Mouse (Mus musculus) midbrain, postnatal 0 days (tissue): ENCODE data around the gene Myo18b. TPM values are rescaled to one million over a fixed set of nuclear protein-coding genes. Genes with fewer than 3 reads are reported as not detected.

Experiments
- ATAC-seq: fragments of 200-750 bp; cut with Nextera tagmentation; 2 replicates; pipeline ENCODE4 v1.8.0; 2017; ENCODE audit warnings: moderate number of reproducible peaks, mild to moderate bottlenecking, moderate TSS enrichment, moderate library complexity; ENCODE audit not compliant: low FRiP score
- DNase-seq: peaks from one replicate; pipeline ENCODE4 v3.0.0-alpha.2; 2015; ENCODE audit warnings: low spot score
- H3K27ac ChIP-seq: fragments of 300-500 bp; sonication (generic); 2 replicates; pipeline ENCODE4 v1.5.1; 2014; ENCODE audit warnings: low read depth, mild to moderate bottlenecking, low read length, mixed read lengths
- H3K27me3 ChIP-seq: fragments of 300-500 bp; sonication (generic); 2 replicates; pipeline ENCODE4 v1.6.1; 2014; ENCODE audit warnings: low read length, control low read depth, mixed read lengths; ENCODE audit not compliant: insufficient read depth
- H3K36me3 ChIP-seq: fragments of 300-500 bp; sonication (generic); 2 replicates; pipeline ENCODE4 v1.6.1; 2014; ENCODE audit warnings: low read length, control low read depth, mixed read lengths; ENCODE audit not compliant: insufficient read depth
- H3K4me1 ChIP-seq: fragments of 300-500 bp; sonication (generic); 2 replicates; pipeline ENCODE4 v1.6.1; 2014; ENCODE audit warnings: mild to moderate bottlenecking, control low read depth, antibody characterized with exemption, low read length, mixed read lengths; ENCODE audit not compliant: insufficient read depth
- H3K4me2 ChIP-seq: fragments of 300-500 bp; sonication (generic); 2 replicates; pipeline ENCODE4 v1.6.1; 2014; ENCODE audit warnings: low read depth, mild to moderate bottlenecking, low read length, mixed read lengths; ENCODE audit not compliant: poor library complexity, severe bottlenecking
- H3K4me3 ChIP-seq: fragments of 300-500 bp; sonication (generic); 2 replicates; pipeline ENCODE4 v1.5.1; 2014; ENCODE audit warnings: low read depth, mild to moderate bottlenecking, low read length, moderate library complexity
- H3K9ac ChIP-seq: fragments of 300-500 bp; sonication (generic); replicated peaks from 2 replicates; pipeline ENCODE4 v1.6.1; 2014; ENCODE audit warnings: mild to moderate bottlenecking, low read length, moderate library complexity, mixed read lengths; ENCODE audit not compliant: poor library complexity, severe bottlenecking
- H3K9me3 ChIP-seq: fragments of 300-500 bp; sonication (generic); 2 replicates; pipeline ENCODE4 v1.6.1; 2016; ENCODE audit warnings: low read length, control low read depth
- CTCF ChIP-seq: IDR thresholded peaks from 2 replicates; pipeline ENCODE4 v1.5.1; 2016; ENCODE audit warnings: antibody characterized with exemption, mild to moderate bottlenecking
- WGBS: fragments of 180-500 bp; shearing (Covaris S2); extraction: QIAGEN DNeasy Blood & Tissue Kit; methylation state at CpG from one replicate; pipeline ENCODE4 v1.1.7; 2014; 5-methylcytosine and 5-hydroxymethylcytosine counted together
- polyA plus RNA-seq: library from polyadenylated mRNA; unstranded; fragments of >200 nt; fragmentation: Nextera tagmentation; extraction: Ambion mirVana; gene quantifications from 2 replicates; pipeline ENCODE4 v1.2.1, GENCODE M21; 2015
- total RNA-seq: library from RNA; depleted of rRNA; stranded (reverse); fragments of >200 nt; gene quantifications from 2 replicates; pipeline ENCODE4 v1.2.3, GENCODE M21; 2014

Gene Myo18b
- total and polyA plus RNA-seq, 2 experiments from 2014 or later, result 1.3 to 1.9 TPM

DNA sequence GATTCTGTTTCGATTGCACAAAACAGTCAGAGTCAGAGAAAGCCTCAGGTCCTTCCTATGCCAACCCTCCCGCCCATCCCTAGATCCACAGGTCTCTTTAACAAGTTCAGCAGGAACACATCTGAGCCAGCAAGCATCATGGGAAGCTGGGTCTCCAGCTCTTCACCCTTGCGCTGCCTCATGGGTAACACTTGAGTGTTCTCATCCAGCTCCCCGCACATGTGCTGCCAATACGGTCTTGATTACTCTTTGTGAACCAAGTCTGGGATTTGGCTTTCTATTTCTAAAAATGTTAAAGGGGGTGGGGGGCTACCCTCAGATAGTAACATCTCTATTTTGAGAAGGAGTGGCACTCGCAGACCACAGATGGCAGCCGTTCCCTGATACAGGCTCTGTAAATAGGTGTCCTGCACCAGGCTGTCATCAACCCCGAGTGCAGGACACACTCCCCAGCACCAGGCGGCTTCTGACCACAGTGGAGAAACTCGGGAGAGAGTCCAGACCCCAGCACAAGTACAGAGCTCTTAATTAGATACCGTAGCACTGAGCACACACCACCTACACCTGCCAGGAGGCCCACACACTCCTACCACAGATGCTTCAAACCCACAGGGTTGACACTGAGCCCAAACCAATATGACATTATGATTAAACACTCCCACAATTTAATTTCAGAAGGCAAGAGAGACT lies 36.9 kb upstream of the Myo18b start:
- Histone ChIP-seq H3K9ac (no peak overlapping the region), H3K4me2 (no peak overlapping the region), H3K4me3 (no peak overlapping the region), H3K27me3 (no peaks in the 10 kb centered on the region), H3K27ac (no peak overlapping the region), H3K4me1 (no peaks in the 10 kb centered on the region), H3K9me3 (no peaks in the 10 kb centered on the region), H3K36me3 (peaks cover 21% of the 10 kb centered on the region)
- DNase-seq, result no peak
- WGBS, result 83% methylated on average over 11 of the region's 11 CpGs
- no peak for ATAC-seq
- no peak for TF ChIP-seq CTCF

DNA sequence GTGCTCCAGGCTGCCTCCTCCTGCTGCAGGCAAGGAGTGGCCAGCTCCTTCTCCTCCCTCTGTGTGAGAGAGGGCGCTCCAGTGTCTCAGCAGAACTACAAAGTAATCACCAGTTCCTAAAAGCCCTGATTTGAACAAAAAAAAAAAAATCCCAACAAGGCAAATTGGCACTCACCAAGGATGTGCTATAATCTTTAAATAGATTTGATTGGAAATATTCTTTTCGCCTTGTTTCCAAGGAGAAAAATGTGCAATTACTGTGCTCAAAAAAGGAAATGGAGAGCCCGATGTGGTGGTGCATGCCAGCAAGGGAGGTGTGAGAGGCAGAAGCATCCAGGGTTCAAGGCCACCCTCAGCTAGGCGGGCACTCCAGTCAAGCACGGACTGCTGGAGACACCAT lies 35.7 kb upstream of the Myo18b start:
- Histone ChIP-seq H3K4me2 (no peak overlapping the region), H3K4me1 (no peaks in the 10 kb centered on the region), H3K27me3 (no peaks in the 10 kb centered on the region), H3K27ac (no peak overlapping the region), H3K36me3 (peaks cover 19% of the 10 kb centered on the region), H3K9me3 (no peaks in the 10 kb centered on the region), H3K9ac (no peak overlapping the region), H3K4me3 (no peak overlapping the region)
- 79% methylated on average over 5 of the region's 5 CpGs for WGBS
- no peak for ATAC-seq
- DNase-seq, result no peak
- no peak for TF ChIP-seq CTCF

DNA sequence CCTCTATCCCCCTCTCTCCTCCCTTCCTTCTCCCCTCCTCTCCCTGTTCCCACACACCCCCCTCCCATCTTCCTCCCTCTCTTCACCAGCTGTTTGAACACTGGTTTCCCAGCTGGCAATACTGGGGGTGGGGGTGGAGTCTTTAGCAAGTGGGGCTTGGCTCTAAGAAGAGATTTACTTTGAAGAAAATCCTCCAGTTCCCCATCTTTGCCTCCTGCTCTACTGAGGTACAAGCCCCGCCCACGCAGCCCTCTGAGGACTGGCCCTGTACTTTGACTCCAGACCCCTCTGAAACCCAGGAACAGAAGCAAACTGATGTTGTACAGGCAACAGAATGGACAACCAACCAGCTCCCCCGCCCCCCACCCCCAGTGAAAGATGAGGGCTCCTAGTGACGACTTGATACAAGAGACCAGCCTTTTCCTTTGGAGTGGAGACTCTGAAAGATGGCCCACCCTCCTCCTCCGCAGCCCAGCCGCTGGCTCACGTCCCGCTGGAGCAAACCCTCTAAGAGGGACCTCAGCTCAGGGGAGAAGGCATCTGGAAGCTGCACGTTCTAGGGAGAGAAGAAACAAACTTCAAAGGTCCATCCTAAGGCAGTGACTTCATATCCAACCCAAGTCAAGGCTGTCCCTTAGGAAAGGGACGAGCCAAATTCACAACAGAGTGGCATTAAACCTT lies 32.2 kb upstream of the Myo18b start:
- Histone ChIP-seq H3K9me3 (no peaks in the 10 kb centered on the region), H3K27ac (no peak overlapping the region), H3K27me3 (no peaks in the 10 kb centered on the region), H3K9ac (no peak overlapping the region), H3K4me3 (no peak overlapping the region), H3K36me3 (peaks cover 25% of the 10 kb centered on the region), H3K4me1 (no peaks in the 10 kb centered on the region), H3K4me2 (no peak overlapping the region)
- TF ChIP-seq CTCF, result no peak
- ATAC-seq (no peak), DNase-seq (no peak)
- WGBS, result 46% methylated on average over 10 of the region's 10 CpGs

DNA sequence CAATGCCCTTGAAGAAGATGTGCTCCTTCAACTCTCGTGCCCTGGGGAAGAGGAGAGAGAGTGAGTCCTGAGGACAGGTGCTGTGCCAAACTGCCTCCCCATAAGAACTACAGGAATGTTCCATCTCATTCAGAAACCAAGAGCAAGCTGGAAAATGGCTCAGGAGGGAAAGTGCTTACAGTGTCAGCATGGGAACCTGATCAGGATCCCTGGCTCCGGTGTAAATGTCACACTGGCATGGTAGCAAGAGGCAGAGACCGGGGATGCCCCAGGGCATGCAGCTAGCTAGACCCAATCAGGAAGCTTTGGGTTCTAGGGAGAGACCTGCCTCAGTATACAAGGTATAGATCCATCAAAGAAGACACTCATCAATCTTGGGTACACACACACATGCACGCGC lies 29.3 kb upstream of the Myo18b start:
- Histone ChIP-seq H3K27me3 (no peaks in the 10 kb centered on the region), H3K9ac (no peak overlapping the region), H3K4me3 (no peak overlapping the region), H3K9me3 (no peaks in the 10 kb centered on the region), H3K36me3 (peaks cover 31% of the 10 kb centered on the region), H3K4me1 (no peaks in the 10 kb centered on the region), H3K4me2 (no peak overlapping the region), H3K27ac (no peak overlapping the region)
- ATAC-seq (no peak), DNase-seq (no peak)
- 93% methylated on average over 5 of the region's 5 CpGs for WGBS
- TF ChIP-seq CTCF, result no peak

DNA sequence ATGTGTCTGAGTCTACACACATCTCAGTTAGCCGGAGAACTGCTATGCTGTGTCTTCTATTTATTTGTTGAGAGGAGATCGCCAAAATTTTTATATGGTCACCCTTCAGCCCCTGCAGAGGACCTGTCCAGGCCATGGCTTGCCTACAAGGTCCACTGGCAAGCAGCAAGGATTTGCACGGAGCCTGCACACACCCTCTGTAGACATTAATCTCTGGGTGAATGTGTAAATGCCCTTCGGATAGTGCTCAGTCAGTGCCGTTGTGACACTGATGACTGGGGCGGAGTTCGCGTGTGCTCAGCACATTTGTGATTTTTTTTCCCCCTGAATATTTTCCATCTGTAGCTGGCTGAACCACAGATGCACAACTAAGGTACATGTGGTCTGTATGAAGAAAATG lies 28.6 kb upstream of the Myo18b start:
- no peaks in the 10 kb centered on the region for H3K4me1 ChIP-seq
- H3K4me2 ChIP-seq, result no peak overlapping the region
- no peaks in the 10 kb centered on the region for H3K9me3 ChIP-seq
- DNase-seq, result no peak
- no peak for ATAC-seq
- WGBS, result 92% methylated on average over 8 of the region's 8 CpGs
- no peaks in the 10 kb centered on the region for H3K27me3 ChIP-seq
- H3K4me3 ChIP-seq, result no peak overlapping the region
- no peak for TF ChIP-seq CTCF
- no peak overlapping the region for H3K9ac ChIP-seq
- H3K27ac ChIP-seq, result no peak overlapping the region
- H3K36me3 ChIP-seq, result peaks cover 31% of the 10 kb centered on the region

DNA sequence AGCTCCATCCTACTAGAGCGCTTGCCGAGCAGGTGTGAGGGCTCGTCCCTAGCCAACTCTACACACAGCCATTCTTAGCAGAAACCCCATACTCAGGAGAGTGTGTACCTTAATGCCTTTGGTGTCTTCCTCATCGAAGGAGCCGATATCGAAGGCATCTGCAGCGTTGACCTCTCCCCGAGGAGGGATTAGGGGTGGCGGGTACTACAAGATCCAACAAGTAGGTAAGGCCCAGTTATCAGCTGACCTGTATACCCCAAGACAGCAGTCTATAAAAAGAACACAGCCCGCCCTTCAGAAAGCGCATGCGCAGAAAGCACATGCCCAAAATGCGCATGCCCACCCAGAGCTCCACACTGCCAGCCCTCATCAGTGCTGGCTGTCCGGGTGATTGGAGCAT lies 27.7 kb upstream of the Myo18b start:
- Histone ChIP-seq H3K27ac (no peak overlapping the region), H3K9me3 (no peaks in the 10 kb centered on the region), H3K4me2 (no peak overlapping the region), H3K27me3 (no peaks in the 10 kb centered on the region), H3K36me3 (peaks cover 31% of the 10 kb centered on the region), H3K9ac (no peak overlapping the region), H3K4me3 (no peak overlapping the region), H3K4me1 (no peaks in the 10 kb centered on the region)
- no peak for TF ChIP-seq CTCF
- ATAC-seq (no peak), DNase-seq (no peak)
- 98% methylated on average over 14 of the region's 14 CpGs for WGBS
